Mouse (Mus musculus): ENCODE measurements around the gene Lpp. TPM values are rescaled to one million over a fixed set of nuclear protein-coding genes. Genes with fewer than 3 reads are reported as not detected.

Lpp gene
- polyA plus RNA-seq, 1 experiment from 2014 or later = 4.8 TPM

- H3K36me3 ChIP-seq (ENCODE audit: control insufficient read depth, insufficient read depth, low read length) = no peaks in the 10 kb centered on the region
- H3K4me2 ChIP-seq (ENCODE audit: low read length) = no peak overlapping the region
- no peaks in the 10 kb centered on the region for H3K27me3 ChIP-seq (replicated peaks; ENCODE audit: control insufficient read depth, insufficient read depth, low read length)
- H3K9ac ChIP-seq (ENCODE audit: low read length) = no peak overlapping the region
- H3K9me3 ChIP-seq (replicated peaks; ENCODE audit: control insufficient read depth, low read length) = no peaks in the 10 kb centered on the region
- no peak for ATAC-seq
- no peak for DNase-seq (ENCODE audit: low spot score)
- no peaks in the 10 kb centered on the region for H3K4me1 ChIP-seq (ENCODE audit: control insufficient read depth, insufficient read depth, low read length)
- WGBS = 83% methylated on average over 11 of the region's 11 CpGs
- no peak overlapping the region for H3K27ac ChIP-seq (ENCODE audit: low read depth, low read length)
- H3K4me3 ChIP-seq (ENCODE audit: low read depth, low read length) = no peak overlapping the region
These were observed 108.5 kb downstream of the Lpp start for GRCm38 (mm10) chr16:24501628-24502294.

- H3K4me1 ChIP-seq (ENCODE audit: control insufficient read depth, insufficient read depth, low read length) = no peaks in the 10 kb centered on the region
- no peak overlapping the region for H3K9ac ChIP-seq (ENCODE audit: low read length)
- no peak overlapping the region for H3K4me2 ChIP-seq (ENCODE audit: low read length)
- H3K27me3 ChIP-seq (replicated peaks; ENCODE audit: control insufficient read depth, insufficient read depth, low read length) = no peaks in the 10 kb centered on the region
- 43% methylated on average over 3 of the region's 3 CpGs for WGBS
- DNase-seq (ENCODE audit: low spot score) (no peak), ATAC-seq (no peak)
- no peaks in the 10 kb centered on the region for H3K9me3 ChIP-seq (replicated peaks; ENCODE audit: control insufficient read depth, low read length)
- H3K4me3 ChIP-seq (ENCODE audit: low read depth, low read length) = no peak overlapping the region
- H3K27ac ChIP-seq (ENCODE audit: low read depth, low read length) = no peak overlapping the region
- no peaks in the 10 kb centered on the region for H3K36me3 ChIP-seq (ENCODE audit: control insufficient read depth, insufficient read depth, low read length)
These were observed 109.1 kb downstream of the Lpp start for GRCm38 (mm10) chr16:24502295-24502823.

- no peak for ATAC-seq
- DNase-seq (ENCODE audit: low spot score) = no peak
- H3K9me3 ChIP-seq (replicated peaks; ENCODE audit: control insufficient read depth, low read length) = no peaks in the 10 kb centered on the region
- no peak overlapping the region for H3K4me2 ChIP-seq (ENCODE audit: low read length)
- H3K4me3 ChIP-seq (ENCODE audit: low read depth, low read length) = no peak overlapping the region
- no peak overlapping the region for H3K9ac ChIP-seq (ENCODE audit: low read length)
- no peaks in the 10 kb centered on the region for H3K27me3 ChIP-seq (replicated peaks; ENCODE audit: control insufficient read depth, insufficient read depth, low read length)
- H3K4me1 ChIP-seq (ENCODE audit: control insufficient read depth, insufficient read depth, low read length) = no peaks in the 10 kb centered on the region
- no peak overlapping the region for H3K27ac ChIP-seq (ENCODE audit: low read depth, low read length)
- WGBS = 84% methylated on average over 7 of the region's 7 CpGs
- no peaks in the 10 kb centered on the region for H3K36me3 ChIP-seq (ENCODE audit: control insufficient read depth, insufficient read depth, low read length)
These were observed 111.7 kb downstream of the Lpp start for GRCm38 (mm10) chr16:24504838-24505605.

GRCm38 (mm10) chr16:24506237-24506636 lies 112.9 kb downstream of the Lpp start:
- WGBS = 97% methylated on average over 2 of the region's 2 CpGs
- H3K4me3 ChIP-seq (ENCODE audit: low read depth, low read length) = no peak overlapping the region
- DNase-seq (ENCODE audit: low spot score) = no peak
- no peaks in the 10 kb centered on the region for H3K36me3 ChIP-seq (ENCODE audit: control insufficient read depth, insufficient read depth, low read length)
- no peak overlapping the region for H3K27ac ChIP-seq (ENCODE audit: low read depth, low read length)
- ATAC-seq = no peak
- H3K27me3 ChIP-seq (replicated peaks; ENCODE audit: control insufficient read depth, insufficient read depth, low read length) = no peaks in the 10 kb centered on the region
- no peaks in the 10 kb centered on the region for H3K4me1 ChIP-seq (ENCODE audit: control insufficient read depth, insufficient read depth, low read length)
- no peak overlapping the region for H3K9ac ChIP-seq (ENCODE audit: low read length)
- no peak overlapping the region for H3K4me2 ChIP-seq (ENCODE audit: low read length)
- no peaks in the 10 kb centered on the region for H3K9me3 ChIP-seq (replicated peaks; ENCODE audit: control insufficient read depth, low read length)

DNA sequence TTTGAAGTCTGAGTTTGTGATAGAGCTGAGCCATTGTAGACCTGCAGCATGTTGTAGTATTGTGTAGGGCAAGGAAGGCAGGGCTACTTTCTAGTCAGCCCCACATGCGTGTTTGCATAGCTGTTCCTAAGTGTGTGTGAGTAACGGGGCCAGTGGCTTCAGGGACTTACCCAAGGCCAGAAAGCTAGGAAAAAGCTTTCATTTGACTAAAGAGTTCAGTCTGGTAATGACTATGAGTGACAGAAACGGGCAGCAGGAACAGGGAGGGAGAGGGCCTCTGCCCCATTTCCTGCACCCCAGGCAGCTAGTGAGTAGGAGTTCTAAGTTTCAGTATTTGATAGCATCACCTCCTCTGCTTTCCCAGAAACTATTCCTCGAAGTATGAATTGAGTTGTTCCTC lies 113.4 kb downstream of the Lpp start:
- no peaks in the 10 kb centered on the region for H3K27me3 ChIP-seq (replicated peaks; ENCODE audit: control insufficient read depth, insufficient read depth, low read length)
- H3K9ac ChIP-seq (ENCODE audit: low read length) = no peak overlapping the region
- DNase-seq (ENCODE audit: low spot score) (no peak), ATAC-seq (no peak)
- H3K27ac ChIP-seq (ENCODE audit: low read depth, low read length) = no peak overlapping the region
- H3K4me3 ChIP-seq (ENCODE audit: low read depth, low read length) = no peak overlapping the region
- no peak overlapping the region for H3K4me2 ChIP-seq (ENCODE audit: low read length)
- H3K36me3 ChIP-seq (ENCODE audit: control insufficient read depth, insufficient read depth, low read length) = no peaks in the 10 kb centered on the region
- H3K9me3 ChIP-seq (replicated peaks; ENCODE audit: control insufficient read depth, low read length) = no peaks in the 10 kb centered on the region
- no peaks in the 10 kb centered on the region for H3K4me1 ChIP-seq (ENCODE audit: control insufficient read depth, insufficient read depth, low read length)
- WGBS = 75% methylated on average over 4 of the region's 4 CpGs

DNA sequence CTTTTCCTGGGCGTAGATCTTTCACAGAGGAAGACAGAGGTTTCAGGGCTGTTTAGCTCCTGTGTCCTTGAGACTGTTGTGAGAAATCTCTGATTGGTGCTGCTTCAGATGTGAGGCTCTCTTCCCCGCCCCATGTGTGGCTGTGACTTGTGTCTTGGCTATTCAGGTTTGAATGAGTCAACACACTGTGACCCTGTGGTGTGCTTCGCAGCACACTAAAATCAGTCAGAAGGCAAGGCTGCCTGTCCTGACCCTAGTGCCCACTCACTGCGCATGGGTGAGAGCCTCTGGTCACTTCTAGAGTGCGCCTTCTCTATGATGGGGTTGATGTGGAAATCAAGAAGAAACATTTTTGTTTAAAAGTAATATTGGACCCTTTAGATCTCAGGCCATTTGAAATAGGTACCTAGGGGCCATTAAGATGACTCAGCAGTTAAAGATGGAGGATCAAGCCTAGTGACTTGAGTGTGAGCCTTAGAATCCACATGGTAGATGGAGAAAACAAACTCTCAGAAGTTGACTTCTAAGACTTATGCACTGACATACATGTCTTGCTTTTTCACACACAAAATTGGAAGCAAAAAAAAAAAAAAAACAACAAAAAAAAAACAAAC lies 114.7 kb downstream of the Lpp start:
- 94% methylated on average over 5 of the region's 5 CpGs for WGBS
- H3K4me3 ChIP-seq (ENCODE audit: low read depth, low read length) = no peak overlapping the region
- no peak overlapping the region for H3K9ac ChIP-seq (ENCODE audit: low read length)
- H3K36me3 ChIP-seq (ENCODE audit: control insufficient read depth, insufficient read depth, low read length) = no peaks in the 10 kb centered on the region
- no peak overlapping the region for H3K27ac ChIP-seq (ENCODE audit: low read depth, low read length)
- no peaks in the 10 kb centered on the region for H3K4me1 ChIP-seq (ENCODE audit: control insufficient read depth, insufficient read depth, low read length)
- ATAC-seq = no peak
- H3K4me2 ChIP-seq (ENCODE audit: low read length) = no peak overlapping the region
- no peaks in the 10 kb centered on the region for H3K9me3 ChIP-seq (replicated peaks; ENCODE audit: control insufficient read depth, low read length)
- H3K27me3 ChIP-seq (replicated peaks; ENCODE audit: control insufficient read depth, insufficient read depth, low read length) = no peaks in the 10 kb centered on the region
- no peak for DNase-seq (ENCODE audit: low spot score)

- ATAC-seq (peak; percentile 77), DNase-seq (ENCODE audit: low spot score) (peak; percentile 71)
- 66% methylated on average over 5 of the region's 5 CpGs for WGBS
- no peak overlapping the region for H3K9ac ChIP-seq (ENCODE audit: low read length)
- H3K4me2 ChIP-seq (ENCODE audit: low read length) = no peak overlapping the region
- no peaks in the 10 kb centered on the region for H3K4me1 ChIP-seq (ENCODE audit: control insufficient read depth, insufficient read depth, low read length)
- no peaks in the 10 kb centered on the region for H3K27me3 ChIP-seq (replicated peaks; ENCODE audit: control insufficient read depth, insufficient read depth, low read length)
- no peak overlapping the region for H3K4me3 ChIP-seq (ENCODE audit: low read depth, low read length)
- H3K36me3 ChIP-seq (ENCODE audit: control insufficient read depth, insufficient read depth, low read length) = no peaks in the 10 kb centered on the region
- H3K27ac ChIP-seq (ENCODE audit: low read depth, low read length) = no peak overlapping the region
- no peaks in the 10 kb centered on the region for H3K9me3 ChIP-seq (replicated peaks; ENCODE audit: control insufficient read depth, low read length)
These were observed 115.9 kb downstream of the Lpp start for GRCm38 (mm10) chr16:24509100-24509812.

GRCm38 (mm10) chr16:24509813-24510166 lies 116.5 kb downstream of the Lpp start:
- DNase-seq (ENCODE audit: low spot score) (peak; percentile 53), ATAC-seq (no peak; the same call in 1 of the 2 replicates)
- Histone ChIP-seq H3K4me3 (ENCODE audit: low read depth, low read length) (no peak overlapping the region), H3K27me3 (replicated peaks; ENCODE audit: control insufficient read depth, insufficient read depth, low read length) (no peaks in the 10 kb centered on the region), H3K36me3 (ENCODE audit: control insufficient read depth, insufficient read depth, low read length) (no peaks in the 10 kb centered on the region), H3K9ac (ENCODE audit: low read length) (no peak overlapping the region), H3K4me2 (ENCODE audit: low read length) (no peak overlapping the region), H3K9me3 (replicated peaks; ENCODE audit: control insufficient read depth, low read length) (no peaks in the 10 kb centered on the region), H3K4me1 (ENCODE audit: control insufficient read depth, insufficient read depth, low read length) (no peaks in the 10 kb centered on the region), H3K27ac (ENCODE audit: low read depth, low read length) (no peak overlapping the region)
- WGBS = 45% methylated on average over 1 of the region's 1 CpGs
